Mouse (Mus musculus) adrenal gland, adult (tissue): ENCODE results near the gene Methig1.
"Not testable (repeated sequence)": the region's sequence is repeated elsewhere in the genome, so short reads cannot be mapped to it uniquely, and the experiment has no call there.

Source experiments
- DNase-seq, 2 experiments: peaks; one replicate each; pipeline ENCODE4 v3.0.0; 2022 to 2023; ENCODE audit warnings: low spot score in 1 of 2; ENCODE audit not compliant: inconsistent age in 2 of 2

The Methig1 gene

DNA sequence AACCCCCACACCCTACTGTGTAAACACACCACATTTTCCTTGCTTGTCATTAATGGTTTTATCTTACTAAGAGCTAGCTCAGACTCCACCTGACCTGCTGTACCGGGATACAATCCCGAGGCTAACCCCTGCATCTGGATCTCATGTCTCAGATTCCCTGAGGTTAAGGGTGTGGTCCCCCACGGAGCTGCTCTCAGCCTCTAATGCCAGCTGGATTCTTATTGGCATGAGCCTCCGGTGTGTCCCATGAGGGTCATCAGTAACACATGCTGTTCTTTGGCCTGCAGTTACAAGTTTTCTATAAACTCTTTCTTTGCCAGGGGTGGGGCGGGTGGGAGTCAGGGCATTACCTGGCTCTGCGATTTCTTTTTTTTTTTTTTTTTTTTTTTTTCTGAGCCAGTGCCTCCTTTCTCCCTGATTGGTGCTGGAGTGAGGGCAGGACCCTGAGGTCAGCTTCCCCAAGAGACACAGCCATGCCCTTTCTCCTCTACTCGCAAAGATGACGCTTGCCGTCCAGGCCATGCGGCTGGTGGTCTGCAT, at the start of gene Methig1, which contains the start of gene Mettl7a2:
Gene Methig1 (plus strand): TSS at position 439 of the 540 bp plus-strand sequence.
Gene Mettl7a2 (plus strand): TSS at position 490 of the 540 bp plus-strand sequence.
- no peak for DNase-seq

DNA sequence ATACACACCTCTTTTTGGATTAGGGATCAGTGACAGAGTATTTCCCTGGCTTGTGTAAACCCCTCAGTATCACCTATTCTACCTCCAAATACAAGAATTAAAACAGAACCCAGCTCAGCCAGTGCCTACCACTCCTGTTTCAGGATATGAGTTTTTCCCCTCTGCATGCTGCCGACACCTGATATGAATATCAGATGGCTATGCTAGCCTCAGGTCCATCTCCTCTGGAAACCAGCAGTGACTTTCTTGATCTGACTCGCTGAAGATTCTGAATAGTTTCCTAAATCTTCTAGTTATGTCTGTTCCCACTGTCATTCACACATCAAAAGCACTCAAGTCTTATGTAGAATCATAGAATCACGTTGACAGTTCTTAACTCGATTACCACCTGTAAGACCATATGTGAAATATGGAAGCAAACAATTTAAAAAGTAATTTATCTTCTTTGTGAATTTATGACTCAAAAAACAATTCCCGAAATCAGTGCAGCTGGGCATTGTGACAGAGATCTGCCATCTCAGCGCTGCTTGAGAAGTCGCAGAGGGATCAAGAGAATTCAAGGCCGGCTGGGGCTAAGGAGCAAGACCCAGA, 49.4 kb upstream of the Methig1 start:
- peak in 1 of 2 experiments; percentile 26 for DNase-seq

DNA sequence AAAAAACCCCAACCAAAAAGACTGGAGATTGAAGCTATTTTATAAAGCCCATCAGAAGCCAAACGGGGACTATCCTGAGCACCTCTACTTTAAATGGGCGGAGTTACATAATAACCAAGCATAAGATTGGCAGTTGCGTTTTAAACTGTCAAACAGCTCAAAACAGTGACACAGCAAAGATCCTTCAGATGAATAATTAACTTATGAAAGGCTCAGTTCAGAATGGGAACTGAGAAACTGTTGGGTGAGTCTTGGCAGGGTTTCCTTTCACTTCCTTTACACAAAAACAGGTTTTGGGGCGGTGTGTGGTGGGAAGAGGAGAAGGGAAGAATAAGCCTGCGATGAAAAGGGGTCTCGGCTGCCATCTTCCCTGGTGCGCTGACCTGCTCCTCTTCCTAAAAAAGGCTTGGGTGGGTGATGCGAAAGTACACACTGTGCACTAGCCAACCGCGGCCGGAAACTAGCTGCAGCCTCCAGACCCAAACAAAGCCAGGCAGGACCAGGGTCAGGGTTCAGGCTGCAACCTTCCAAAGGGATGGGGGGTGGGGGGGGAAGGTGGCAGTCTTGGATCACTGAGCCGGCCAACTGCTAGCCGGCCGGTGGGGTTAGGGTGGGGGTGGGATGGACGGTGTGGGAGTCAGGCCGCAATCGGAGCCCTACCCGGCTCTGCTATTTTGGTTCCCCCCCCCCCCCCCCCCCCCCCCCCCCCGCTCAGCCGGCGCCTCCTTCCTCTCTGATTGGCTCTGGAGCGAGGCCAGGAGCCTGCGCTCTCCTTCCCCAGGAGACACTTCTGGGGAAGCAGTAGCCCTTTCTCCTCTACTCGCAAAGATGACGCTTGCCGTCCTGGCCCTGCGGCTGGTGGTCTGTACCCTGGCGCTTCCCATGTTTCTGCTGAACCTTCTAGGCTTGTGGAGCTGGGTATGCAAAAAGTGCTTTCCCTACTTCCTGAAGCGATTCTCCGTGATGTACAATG, 48.6 kb upstream of the Methig1 start, which contains the start of gene Mettl7a1:
Gene Mettl7a1 (plus strand): TSS at position 122 of the 973 bp plus-strand sequence.
- DNase-seq = peak; percentile 87 to 95

DNA sequence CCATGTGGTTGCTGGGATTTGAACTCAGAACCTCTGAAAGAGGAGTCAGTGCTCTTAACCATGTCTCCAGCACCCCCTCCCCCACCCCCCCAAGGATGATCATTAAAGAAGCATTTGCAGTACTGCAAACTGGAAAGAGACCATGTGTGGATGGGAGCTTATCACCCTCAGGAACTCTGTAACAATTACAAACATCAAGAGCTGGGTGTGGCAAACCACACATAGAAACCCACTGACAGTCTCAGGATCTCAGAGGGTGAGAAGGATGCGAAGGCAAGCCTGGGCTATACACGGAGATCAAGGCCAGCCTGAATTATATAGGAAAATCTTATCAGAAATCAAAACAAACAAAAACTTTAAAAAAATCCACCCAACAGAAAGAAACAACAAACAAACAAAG, 46.7 kb upstream of the Methig1 start:
- peak in 1 of 2 experiments; percentile 17 for DNase-seq

DNA sequence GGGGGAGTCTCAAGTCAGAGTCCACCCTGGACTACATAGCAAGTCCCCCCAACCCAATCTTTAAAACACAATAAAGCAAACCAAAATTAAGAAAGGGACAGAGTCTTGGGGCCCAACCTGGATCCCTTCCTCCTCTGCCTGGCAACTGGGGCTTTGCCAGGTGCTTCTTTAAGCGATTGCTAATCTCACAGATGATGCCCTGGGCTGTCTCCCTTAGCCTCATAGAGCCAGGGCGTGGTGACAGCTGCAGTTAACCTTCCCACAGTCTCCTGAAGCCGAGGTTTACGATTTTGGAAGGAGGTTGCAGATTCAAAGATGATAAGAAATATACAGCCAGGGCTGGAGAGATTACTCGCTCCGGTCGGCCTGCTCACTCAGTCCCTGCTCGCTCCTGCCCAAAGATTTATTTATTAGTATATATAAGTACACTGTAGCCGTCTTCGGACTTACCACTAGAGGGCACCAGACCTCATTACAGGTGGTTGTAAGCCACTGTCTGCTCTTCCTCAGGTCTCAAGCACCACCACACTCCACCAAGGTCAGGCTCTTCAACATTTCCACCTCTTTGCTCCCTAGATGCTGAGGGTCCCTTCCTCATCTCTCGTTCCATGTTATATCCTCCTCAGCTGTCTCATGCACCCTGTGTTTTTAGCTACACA, 45.4 kb upstream of the Methig1 start:
- DNase-seq = peak in 1 of 2 experiments; percentile 69

DNA sequence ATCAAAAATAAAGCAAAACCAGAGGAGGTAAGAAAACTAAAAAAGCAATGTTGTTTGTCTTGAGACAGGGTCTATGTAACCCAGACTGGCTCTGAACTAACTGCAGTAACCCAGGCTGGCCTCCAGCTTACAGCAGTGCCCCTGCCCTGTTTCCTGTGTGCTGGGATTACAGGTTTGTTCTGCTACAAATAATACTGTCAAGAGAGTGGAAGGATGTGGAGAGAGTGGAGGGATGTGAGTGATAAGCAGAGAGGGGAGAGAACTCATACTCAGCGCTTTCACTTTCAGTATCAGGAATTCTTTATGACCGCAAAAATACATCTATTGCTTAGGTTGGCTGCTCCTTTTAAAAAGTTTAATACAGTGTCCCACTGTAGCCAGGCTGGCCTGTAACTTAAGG, 40.6 kb upstream of the Methig1 start:
- peak in 1 of 2 experiments; percentile 41 for DNase-seq

DNA sequence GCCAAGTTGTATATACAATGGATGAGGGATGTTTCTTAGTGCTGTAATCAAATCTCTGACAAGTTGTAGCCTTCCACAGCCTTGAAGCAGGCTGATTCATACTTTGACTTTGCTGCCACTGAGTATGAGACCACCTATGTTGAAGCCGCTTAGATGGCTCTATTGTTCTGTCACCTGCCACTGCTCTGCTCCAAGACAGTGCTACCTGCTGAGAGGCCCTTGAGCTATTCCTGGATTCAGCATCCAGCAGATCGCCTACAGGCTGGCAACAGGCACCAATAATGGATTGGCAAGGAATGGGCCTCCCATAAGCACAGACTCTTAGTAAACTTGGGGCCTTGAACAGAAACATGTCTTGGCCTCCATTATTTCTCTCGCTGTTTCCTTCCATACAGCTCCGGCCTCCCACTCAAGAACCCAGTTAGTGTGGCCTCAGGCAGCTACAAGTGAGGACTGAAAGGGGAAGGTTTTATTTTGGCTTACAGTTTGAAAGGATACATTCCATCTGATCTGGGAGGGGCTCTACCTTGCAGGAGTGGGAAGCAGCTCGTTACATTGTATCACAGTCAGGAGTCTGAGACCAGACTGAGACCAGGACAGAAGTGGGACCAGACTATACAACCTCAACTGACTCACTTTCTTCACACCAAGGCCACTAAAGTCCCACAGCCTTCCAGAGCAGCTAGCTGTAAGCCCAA, 38.4 kb upstream of the Methig1 start:
- peak in 1 of 2 experiments; percentile 18 for DNase-seq

DNA sequence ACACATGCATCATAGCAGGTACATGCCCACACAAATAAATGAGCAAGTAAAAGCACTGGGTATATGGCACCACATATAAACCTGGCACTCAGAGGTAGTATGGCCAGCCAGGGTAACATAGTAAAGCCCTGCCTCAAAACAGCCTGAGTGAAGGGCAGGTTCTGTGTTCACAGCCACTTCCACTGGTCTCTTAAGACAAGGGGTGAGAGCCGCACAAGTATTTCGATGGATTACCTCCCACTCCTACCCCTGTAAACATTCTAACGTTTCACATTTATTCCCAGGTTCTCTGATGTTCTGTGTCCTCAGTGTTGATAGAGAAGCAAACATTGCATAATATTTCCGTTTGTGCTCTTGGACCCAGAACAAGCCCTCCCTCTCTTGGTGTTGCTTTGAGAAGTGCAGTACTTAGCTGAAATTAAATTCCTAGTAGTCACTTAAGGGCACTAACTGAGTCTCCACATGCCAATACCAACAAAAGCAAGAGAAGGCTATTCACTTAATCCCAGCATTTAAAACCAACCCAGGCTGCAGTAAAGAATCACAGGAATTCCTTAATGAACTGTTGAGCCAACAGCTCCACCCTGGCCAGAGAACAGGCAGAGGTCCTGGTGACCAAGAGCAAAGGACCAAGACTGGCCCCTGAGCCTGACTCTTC, 34.8 kb upstream of the Methig1 start:
- peak in 1 of 2 experiments; percentile 41 for DNase-seq

DNA sequence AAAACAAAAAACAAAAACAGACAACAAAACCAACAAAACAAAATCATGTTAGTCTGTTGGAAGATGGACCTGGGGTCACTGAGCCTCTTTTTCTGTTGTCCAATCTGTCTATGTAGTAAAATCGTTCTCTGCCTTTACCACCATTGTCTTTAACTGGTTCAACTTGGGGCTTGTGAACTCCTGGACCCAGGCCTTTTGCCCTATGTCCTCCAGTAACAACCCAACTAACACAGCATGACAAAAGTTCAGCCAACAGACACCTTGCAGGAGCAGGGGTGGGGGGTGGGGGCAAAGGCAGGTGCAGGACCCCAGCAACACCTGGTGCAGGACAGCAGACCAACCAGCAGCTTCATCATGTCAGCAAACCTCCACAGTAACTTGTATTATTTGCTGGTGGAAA, 33.1 kb upstream of the Methig1 start:
- no peak for DNase-seq

DNA sequence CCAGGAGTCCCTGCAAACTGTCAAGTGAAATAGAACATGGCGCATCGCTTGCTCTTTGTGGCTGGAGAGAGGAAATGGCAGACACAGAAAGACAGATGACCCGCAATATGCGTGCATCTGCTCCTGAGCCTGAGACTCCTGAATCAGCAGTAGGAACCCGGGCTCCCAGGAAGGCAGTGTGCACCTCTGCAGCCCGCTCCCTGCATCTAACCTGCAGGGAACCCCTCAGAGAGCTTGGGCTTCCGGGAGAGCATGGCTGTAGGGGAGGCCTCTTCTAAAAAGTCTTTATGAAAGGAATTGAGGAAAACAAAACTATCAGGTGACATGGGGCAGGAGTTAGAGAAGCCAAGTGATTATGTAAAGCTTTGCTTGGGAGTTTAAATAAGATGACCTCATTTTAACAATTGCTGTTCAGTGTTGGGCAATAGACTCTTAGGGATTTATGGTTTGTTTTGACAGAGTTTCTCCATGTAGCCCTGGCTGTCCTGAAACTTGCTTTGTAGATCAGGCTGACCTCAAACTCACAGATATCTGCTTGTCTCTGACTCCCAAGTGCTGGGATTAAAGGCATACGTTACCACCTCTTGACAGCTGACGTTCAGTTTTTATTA, 32.5 kb upstream of the Methig1 start:
- DNase-seq = peak; percentile 30 to 80

DNA sequence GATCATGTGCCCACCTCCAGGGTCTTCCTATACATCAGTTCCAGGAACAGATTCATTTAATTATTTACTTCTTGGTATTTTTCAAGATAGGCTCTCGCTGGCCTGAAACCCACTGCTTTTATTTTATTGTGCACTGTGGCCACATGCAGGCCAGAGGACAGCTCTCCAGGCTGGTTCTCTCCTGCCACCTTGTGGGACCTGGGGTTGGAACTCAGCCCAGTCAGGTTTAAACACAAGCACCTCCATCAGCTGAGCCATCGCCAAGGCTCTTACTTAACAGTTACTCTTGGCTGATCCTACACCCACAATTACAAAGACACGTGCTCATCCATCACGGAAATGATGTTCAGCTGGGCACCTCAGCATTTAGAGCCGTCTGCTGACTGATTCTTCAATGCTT, 31.8 kb upstream of the Methig1 start:
- peak; percentile 38 to 77 for DNase-seq

DNA sequence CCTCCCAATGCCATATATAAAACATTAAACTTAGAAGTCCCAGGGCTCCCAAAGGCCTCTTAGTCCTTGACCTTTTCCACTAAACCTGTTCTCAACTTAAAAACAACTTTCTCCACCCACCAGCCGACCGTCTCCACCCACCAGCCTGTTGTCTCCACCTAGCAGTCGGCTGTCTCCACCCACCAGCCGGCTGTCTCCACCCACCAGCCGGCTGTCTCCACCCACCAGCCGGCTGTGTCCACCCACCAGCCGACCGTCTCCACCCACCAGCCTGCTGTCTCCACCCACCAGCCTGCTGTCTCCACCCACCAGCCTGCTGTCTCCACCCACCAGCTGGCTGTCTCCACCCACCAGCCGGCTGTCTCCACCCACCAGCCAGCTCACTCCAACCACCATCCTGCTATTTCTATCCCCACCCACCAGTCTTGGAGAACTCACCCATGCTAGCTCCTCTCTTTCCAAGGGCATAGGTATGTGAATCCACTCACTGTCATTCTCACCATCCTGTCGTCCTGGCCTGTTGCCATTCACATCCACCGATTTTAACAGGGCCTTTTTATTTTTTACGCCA, 28.8 kb upstream of the Methig1 start:
- peak in 1 of 2 experiments; percentile 21 for DNase-seq

DNA sequence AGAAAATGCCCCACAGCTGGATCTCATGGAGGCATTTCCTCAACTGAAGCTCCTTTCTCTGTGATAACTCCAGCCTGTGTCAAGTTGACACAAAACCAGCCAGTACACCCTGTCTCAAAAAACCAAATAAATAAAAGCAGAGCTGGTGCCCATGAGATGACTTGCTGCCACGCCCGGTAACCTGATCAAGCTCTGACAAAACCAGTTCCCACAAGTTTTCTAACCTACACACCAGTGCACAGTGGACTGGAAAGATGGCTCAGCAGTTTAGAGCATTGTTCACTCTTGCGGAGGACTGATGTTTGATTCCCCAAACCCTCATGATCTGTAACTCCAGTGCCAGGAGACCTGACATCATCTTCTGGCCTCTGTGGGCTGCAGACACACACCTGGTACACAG, 27.7 kb upstream of the Methig1 start:
- no peak for DNase-seq

DNA sequence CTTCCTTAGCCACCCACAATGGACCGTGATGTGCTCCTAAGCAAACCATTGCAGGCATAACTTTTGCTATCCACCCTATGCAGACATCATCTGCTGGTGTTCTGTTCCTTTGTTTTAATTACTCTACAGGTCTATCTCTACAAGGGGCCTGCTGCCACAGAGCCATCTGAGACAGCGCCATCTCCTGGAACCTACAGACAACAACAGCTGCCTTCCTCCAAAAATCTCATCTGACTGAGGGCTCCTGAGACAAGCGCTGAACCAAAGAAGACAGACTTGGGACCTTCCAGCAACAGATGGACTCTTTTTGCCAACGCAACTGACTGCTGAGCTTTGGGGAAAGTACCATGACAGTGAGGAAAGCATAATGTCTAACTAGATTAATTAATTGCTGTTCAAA, 24.9 kb upstream of the Methig1 start:
- DNase-seq = peak in 1 of 2 experiments; percentile 54

DNA sequence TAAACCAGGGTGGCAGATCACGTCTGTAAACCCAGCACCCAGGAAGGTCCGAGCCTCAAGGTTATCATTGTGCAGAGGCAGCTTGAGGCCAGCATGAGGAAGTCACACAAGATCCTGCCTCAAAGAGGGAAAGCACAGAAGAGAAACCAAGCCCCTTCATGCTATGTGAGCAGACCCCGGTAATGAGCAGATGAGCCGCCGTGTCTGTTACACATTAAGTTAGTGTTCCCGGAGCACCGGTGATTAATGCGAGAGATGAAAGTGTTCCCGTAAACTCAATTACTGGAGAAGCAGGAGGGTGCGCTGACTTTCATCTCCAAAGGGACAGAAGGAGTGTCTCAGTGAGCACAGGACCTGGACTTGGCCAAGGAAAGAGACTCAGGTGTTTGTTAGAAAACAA, 23.6 kb upstream of the Methig1 start:
- DNase-seq = not testable (repeated sequence)

DNA sequence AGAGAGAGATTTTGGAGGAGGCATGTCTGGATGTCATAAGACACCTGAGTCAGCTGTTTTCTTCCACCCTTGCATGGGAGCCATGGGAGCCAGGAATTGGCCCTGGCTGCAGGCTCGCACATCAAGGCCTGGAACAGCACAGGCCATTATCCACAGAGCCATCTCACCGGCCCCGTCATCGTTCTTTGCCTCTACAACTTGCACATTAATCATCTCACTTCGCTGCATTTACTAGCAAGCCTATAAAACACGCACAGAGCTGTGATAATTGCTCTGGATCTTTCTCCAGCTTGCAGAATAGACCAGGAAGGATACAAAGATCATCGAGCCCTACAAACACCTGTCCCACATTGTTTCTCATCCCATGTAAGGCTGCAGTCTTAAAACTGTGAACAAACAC, 22.2 kb upstream of the Methig1 start:
- no peak for DNase-seq

DNA sequence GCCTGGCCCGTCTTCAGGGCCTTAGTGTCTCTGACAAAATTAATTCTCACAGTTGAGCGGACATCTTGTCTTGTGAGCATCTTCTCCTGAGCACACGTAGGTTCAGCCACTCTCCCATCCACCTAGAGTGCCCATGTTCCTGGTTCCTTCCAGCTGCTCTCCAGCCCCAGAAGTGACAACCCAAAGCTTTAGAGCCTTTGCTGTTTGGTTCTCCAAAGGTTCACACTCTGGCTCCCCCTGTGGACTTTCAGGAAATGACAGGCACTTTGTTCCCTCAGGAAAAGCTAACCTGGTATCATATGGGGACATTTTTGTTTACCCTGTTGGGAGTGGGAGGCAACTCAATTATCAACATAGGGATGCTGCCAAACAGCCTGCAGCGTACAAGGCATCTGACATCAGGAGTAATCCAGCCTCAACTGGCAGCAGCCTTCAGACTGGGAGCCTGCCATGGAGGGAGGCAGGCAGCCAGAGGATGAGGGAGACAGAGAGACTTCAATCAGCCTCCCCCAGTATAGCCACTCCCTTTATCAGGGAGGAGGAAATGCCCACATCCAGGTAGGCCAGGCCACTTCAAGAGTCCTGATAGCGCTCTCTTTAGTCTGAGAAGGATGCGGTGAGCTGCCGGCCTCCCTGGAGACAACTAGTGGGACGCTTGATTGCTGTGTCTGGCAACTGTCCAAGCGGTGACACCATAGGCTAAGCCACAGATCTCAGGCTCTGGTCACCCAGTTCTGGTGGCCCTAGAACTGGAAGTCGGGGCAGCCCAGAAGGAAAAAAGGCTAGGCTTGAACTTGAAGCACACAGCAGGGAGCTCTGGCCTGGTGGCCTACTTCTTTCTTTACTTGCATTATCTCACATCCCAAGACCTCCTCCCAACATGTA, 20.6 kb upstream of the Methig1 start:
- DNase-seq = peak in 1 of 2 experiments; percentile 55

DNA sequence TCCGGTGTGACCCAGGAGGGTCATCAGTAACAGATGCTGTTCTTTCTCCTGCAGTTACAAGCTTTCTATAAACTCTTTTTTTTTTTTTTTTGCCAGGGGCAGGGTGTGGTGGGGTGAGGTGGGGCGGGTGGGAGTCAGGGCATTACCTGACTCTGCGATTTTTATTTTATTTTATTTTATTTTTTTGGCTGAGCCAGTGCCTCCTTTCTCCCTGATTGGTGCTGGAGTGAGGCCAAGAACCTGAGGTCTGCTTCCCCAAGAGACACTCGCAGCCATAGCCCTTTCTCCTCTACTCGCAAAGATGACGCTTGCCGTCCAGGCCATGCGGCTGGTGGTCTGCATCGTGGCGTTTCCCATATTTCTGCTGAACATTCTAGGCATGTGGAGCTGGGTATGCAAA, 18.3 kb upstream of the Methig1 start, which contains the start of gene Mettl7a3:
Gene Mettl7a3 (plus strand): TSS at position 301 of the 400 bp plus-strand sequence.
- no peak for DNase-seq
